Mouse (Mus musculus): ENCODE measurements around the gene Ccdc120.

GRCm38 (mm10) chrX:7722282-7722611 lies 28.5 kb downstream of the Ccdc120 start:
- no peak for TF ChIP-seq CTCF (IDR thresholded peaks at IDR 0.05; ENCODE audit: control insufficient read depth, insufficient read depth, insufficient replicate concordance, low read depth, low read length)
- no peak for TF ChIP-seq POLR2A (IDR thresholded peaks at IDR 0.05; ENCODE audit: control insufficient read depth, low read depth, low read length)
